Mouse (Mus musculus): ENCODE results near the gene Zfp933. TPM values are rescaled to one million over a fixed set of nuclear protein-coding genes. Genes with fewer than 3 reads are reported as not detected.
A peak's percentile ranks its signal among the peaks of the same experiment; 100 is the strongest.
"Not testable (repeated sequence)": the region's sequence is repeated elsewhere in the genome, so short reads cannot be mapped to it uniquely, and the experiment has no call there.

Zfp933 gene
- total RNA-seq, 2 experiments from 2014 or later: 7.8 to 9.0 TPM

- no peak for DNase-seq (ENCODE audit: low spot score)
Observed at GRCm38 (mm10) chr4:147865651-147866050, 17.5 kb upstream of the Zfp933 start.

DNA sequence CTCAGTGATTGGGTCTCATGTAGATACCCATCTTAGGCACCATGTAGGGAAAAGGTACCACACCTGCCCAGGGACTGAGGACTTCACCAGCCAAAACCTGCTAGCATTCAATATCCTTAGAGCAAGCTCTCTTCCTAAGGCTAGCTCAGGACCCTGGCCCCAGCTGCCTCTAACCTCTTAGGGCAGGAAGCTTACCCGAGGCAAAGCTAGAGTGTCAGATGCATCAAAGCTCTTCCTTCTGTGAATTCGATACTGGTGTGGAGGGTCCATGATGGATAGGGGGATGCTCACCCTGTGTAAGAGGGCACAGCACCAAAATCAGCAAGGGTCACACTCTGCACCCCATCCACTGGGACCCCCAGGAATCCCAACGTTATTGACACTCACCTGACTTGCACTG, 13.9 kb upstream of the Zfp933 start:
- no peak for DNase-seq (ENCODE audit: low spot score)

DNA sequence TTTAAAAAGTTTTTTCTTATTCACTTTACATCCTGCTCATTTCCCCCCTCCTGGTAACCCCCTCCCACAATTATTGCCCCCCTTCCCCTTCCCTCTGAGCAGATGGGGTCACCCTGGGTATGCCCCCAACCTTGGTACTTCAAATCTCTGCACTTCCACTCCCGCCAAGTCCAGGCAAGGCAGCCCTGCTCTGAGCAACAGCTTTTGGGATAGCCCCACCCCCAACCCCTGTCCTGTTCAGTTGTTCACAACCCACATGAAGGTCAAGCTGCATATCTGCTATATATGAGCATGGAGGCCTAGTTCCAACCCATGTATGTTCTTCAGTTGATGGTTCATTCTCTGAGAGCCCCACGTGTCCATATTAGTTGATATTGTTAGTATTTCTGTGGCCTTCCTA, 2.6 kb upstream of the Zfp933 start:
- DNase-seq (ENCODE audit: low spot score): no peak

- DNase-seq (ENCODE audit: low spot score): no peak
Observed at GRCm38 (mm10) chr4:147848584-147848991, 422 bp upstream of the Zfp933 start.

DNA sequence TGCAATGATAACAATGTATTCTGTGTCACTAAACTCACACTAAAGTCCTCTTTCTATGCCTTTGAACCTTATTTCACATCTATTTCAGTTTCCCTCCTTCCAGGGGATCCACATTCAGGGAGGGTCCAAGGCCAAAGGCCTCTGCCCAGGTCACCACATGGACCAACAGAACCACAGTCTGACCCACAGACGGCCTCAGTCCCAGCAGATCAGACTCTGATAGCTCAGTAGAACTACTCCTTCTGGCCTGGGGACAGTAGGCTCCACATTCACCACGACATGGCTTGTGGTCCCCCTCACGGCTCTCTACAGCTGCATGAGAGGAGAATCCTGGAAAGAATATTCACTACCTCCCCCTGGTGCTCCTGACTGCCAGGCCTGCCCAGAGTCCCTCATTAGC, 5.3 kb downstream of the Zfp933 start:
- no peak for DNase-seq (ENCODE audit: low spot score)

DNA sequence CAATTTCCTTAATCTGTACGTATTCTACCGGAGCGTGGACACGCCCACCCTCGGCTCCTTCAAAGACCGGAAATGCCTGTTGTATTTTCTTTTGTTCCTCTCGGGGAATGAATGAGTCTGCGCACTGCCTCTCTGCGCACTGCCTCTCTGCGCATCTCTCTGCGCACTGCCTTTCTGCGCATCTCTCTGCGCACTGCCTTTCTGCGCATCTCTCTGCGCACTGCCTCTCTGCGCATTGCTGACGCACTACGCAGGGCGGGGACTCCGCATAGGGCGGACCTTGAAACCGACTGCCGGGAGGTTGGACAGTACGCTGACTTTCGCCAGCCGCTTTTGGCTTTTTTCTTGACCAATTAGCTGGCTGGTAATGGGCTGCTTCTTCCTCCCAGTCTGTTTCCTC, 8.9 kb downstream of the Zfp933 start:
- peak; percentile 40 for DNase-seq (ENCODE audit: low spot score)

DNA sequence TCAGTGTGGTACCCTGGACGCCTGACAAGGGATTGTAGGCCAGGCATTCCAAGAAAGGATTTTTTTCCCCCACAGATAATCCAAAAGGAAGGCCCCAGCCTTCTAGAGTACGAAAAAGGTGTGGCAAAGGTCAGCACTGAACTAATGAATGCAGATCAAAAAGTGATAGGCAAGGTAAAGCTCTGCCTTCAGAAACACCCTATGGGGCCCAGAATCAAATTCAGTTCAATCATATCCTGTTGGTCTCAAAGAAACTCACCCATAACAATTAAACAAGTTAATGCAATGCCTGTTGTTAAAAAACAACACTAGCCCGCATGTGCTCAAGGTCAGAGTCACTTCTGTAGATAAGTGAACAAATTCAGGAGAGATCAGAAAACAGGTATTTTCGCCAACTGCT, 23.8 kb downstream of the Zfp933 start:
- DNase-seq (ENCODE audit: low spot score): no peak

GRCm38 (mm10) chr4:147821414-147821813, 26.8 kb downstream of the Zfp933 start:
- DNase-seq (ENCODE audit: low spot score): not testable (repeated sequence)

DNA sequence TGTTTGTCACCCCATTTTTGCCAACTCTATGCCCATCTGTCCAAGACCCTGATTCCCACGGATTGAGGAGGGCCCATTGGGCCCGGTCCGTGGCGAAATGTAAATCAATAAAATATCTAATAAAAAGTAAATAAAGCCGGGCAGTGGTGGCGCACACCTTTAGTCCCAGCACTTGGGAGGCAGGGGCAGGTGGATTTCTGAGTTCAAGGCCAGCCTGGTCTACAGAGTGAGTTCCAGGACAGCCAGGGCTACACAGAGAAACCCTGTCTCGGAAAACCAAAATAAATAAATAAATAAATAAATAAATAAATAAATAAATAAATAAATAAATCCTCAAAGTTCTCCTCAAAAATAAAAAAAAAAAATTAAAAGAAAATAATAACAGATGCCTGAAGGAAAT, 28.5 kb downstream of the Zfp933 start:
- DNase-seq (ENCODE audit: low spot score): not testable (repeated sequence)

- no peak for DNase-seq (ENCODE audit: low spot score)
Observed at GRCm38 (mm10) chr4:147814592-147815167, 33.5 kb downstream of the Zfp933 start.

- no peak for DNase-seq (ENCODE audit: low spot score)
Observed at GRCm38 (mm10) chr4:147813249-147813765, 34.9 kb downstream of the Zfp933 start.

DNA sequence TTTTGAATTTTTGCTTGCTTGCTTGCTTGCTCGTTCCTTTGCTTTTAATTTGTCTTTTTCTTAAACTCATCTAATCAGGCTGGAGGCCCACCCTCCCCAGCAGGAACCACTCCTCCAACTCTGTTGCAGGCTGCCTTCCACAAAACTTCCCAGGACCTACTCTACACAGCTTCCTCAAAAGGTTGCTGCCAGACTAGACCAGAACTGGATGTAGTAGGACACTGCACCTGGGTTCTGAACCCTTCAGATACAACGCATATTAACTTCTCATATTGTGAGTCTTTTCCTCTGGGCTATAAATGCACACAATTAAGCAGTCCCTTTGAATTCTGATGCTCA, 38.2 kb downstream of the Zfp933 start:
- DNase-seq (ENCODE audit: low spot score): not testable (repeated sequence)

- peak; percentile 16 for DNase-seq (ENCODE audit: low spot score)
Observed at GRCm38 (mm10) chr4:147809292-147809965, 38.7 kb downstream of the Zfp933 start, which contains the start of gene Zfp984. Gene Zfp984, minus strand, starts transcription at chr4:147809788.

GRCm38 (mm10) chr4:147808483-147808882, 39.7 kb downstream of the Zfp933 start:
- DNase-seq (ENCODE audit: low spot score): not testable (repeated sequence)

- not testable (repeated sequence) for DNase-seq (ENCODE audit: low spot score)
Observed at GRCm38 (mm10) chr4:147795308-147795707, 52.9 kb downstream of the Zfp933 start.

- not testable (repeated sequence) for DNase-seq (ENCODE audit: low spot score)
Observed at GRCm38 (mm10) chr4:147794026-147794665, 54.0 kb downstream of the Zfp933 start.

- not testable (repeated sequence) for DNase-seq (ENCODE audit: low spot score)
Observed at GRCm38 (mm10) chr4:147793390-147793916, 54.7 kb downstream of the Zfp933 start.

DNA sequence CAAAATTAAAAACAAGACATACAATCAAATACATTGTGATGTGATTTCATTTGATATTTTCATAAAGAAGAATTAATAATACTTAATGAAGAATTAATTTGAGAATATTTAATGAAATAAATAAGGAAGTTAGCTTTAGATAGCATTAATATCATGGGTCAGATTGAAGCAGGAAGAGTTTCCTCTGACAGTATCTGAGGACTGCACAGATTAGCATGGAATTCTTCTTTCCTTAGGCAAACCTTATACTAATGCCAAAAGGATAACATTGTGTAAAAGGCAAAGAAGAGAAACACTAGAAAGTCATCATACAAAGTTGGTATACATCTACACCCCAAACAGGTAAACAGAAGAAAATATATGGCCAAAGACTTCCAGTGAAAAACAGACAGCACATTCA, 56.4 kb downstream of the Zfp933 start:
- DNase-seq (ENCODE audit: low spot score): not testable (repeated sequence)
